28 mouse cellular contexts compared by ENCODE assay signal in genomic region chr9:120206897-120207296, GRCm38 (mm10). TPM values are rescaled to one million over a fixed set of nuclear protein-coding genes. Genes with fewer than 3 reads are reported as not detected.
"Had no signal": no experiment of that assay in that cellular context is flagged by ENCODE, and none has a peak within 500 bp of the region (broad histone marks: within the 10 kb centered on the region; RNA-seq: fewer than 3 reads in every experiment).

No protein-coding gene starts in this region.

- H3K4me1 ChIP-seq: hindbrain, embryonic 10.5 days; hindbrain, embryonic 12.5 days; intestine, embryonic 15.5 days had no signal

- ATAC-seq: hindbrain, embryonic 16.5 days; inflammation-experienced regulatory T-cells, adult 6 months; intestine, embryonic 15.5 days; intestine, postnatal 0 days had no signal

- H3K27me3 ChIP-seq: hindbrain, embryonic 12.5 days; intestine, embryonic 15.5 days had no signal

- H3K27ac ChIP-seq: gastrocnemius, adult 2 months; heart, embryonic 10.5 days; hindbrain, embryonic 10.5 days; hindbrain, embryonic 12.5 days; hindbrain, embryonic 14.5 days; intestine, embryonic 15.5 days; layer of hippocampus, adult 2 months; left cerebral cortex, adult 2 months had no signal

- H3K4me2 ChIP-seq: heart, embryonic 12.5 days; hindbrain, embryonic 12.5 days; hindbrain, embryonic 14.5 days; intestine, embryonic 15.5 days; liver, embryonic 11.5 days had no signal

- H3K36me3 ChIP-seq: heart, embryonic 10.5 days; heart, embryonic 12.5 days; hindbrain, embryonic 10.5 days; hindbrain, embryonic 12.5 days; intestine, embryonic 15.5 days had no signal

- H3K9me3 ChIP-seq: heart, embryonic 10.5 days; heart, embryonic 12.5 days; hindbrain, embryonic 10.5 days; hindbrain, embryonic 12.5 days; intestine, embryonic 15.5 days had no signal

- H3K9ac ChIP-seq: heart, embryonic 12.5 days; hindbrain, embryonic 12.5 days; hindbrain, embryonic 14.5 days; intestine, embryonic 15.5 days had no signal

- H3K4me3 ChIP-seq: gastrocnemius, adult 2 months; heart, embryonic 10.5 days; heart, embryonic 12.5 days; hindbrain, embryonic 10.5 days; hindbrain, embryonic 12.5 days; intestine, embryonic 15.5 days; layer of hippocampus, adult 2 months; left cerebral cortex, adult 2 months had no signal

- DNase-seq: gastrocnemius, adult 2 months; gastrocnemius, postnatal 10 days; gastrocnemius, postnatal 25 days; heart, adult 18-20 months; heart, postnatal 10 days; heart, postnatal 4 days; kidney, adult 18-20 months; kidney, adult 8-10 months; kidney, postnatal 10 days; kidney, postnatal 25 days; kidney, postnatal 4 days; liver had no signal

RNA-seq across cellular contexts. Expression of gene Mobp, which starts 57.4 kb away (rescaled TPM):
- polyA plus RNA-seq: heart, embryonic 10.5 days; heart, embryonic 12.5 days; heart, embryonic 14.5 days; hindbrain, embryonic 12.5 days; kidney, embryonic 14.5 days; kidney, embryonic 16.5 days; limb, embryonic 11.5 days; liver, embryonic 11.5 days had no signal
